In genomic region chr6:7496766-7497165, GRCm38 (mm10) we compare ENCODE assay signal across 39 mouse cellular contexts. TPM values are rescaled to one million over a fixed set of nuclear protein-coding genes. Genes with fewer than 3 reads are reported as not detected.
DNase-seq lines count a peak whose midpoint lies in the region; ATAC-seq and TF ChIP-seq lines count a peak whose summit lies in the region.
"Had no signal": no experiment of that assay in that cellular context is flagged by ENCODE, and none has a peak within 500 bp of the region (broad histone marks: within the 10 kb centered on the region; RNA-seq: fewer than 3 reads in every experiment).

No protein-coding gene starts in this region.

- no peaks in the 10 kb centered on the region for H3K36me3 ChIP-seq in forebrain, embryonic 14.5 days (ENCODE audit: control insufficient read depth, insufficient read depth, low read length)
- H3K36me3 ChIP-seq in forebrain, embryonic 13.5 days (ENCODE audit: poor library complexity, severe bottlenecking): no peaks in the 10 kb centered on the region
- H3K36me3 ChIP-seq in midbrain, postnatal 0 days (ENCODE audit: insufficient read depth, low read length): no peaks in the 10 kb centered on the region
- H3K36me3 ChIP-seq in midbrain, embryonic 13.5 days: no peaks in the 10 kb centered on the region
- H3K36me3 ChIP-seq in limb, embryonic 10.5 days: no peaks in the 10 kb centered on the region
- H3K36me3 ChIP-seq: embryonic facial prominence, embryonic 15.5 days; forebrain, embryonic 12.5 days; heart, embryonic 12.5 days; hindbrain, embryonic 15.5 days; kidney, embryonic 15.5 days; liver, embryonic 15.5 days; midbrain, embryonic 15.5 days; neural tube, embryonic 12.5 days had no signal

- DNase-seq in forebrain, embryonic 14.5 days (ENCODE audit: low spot score): peak; percentile 25
- DNase-seq in midbrain, postnatal 0 days (ENCODE audit: low spot score): peak; percentile 24
- DNase-seq in limb, embryonic 10.5 days (ENCODE audit: low spot score): peak; percentile 30
- no peak for DNase-seq in kidney, postnatal 25 days
- no peak for DNase-seq in cerebellum, adult 18-20 months
- DNase-seq: adrenal gland, postnatal 14 days; cerebellum, adult 11-12 months; cerebellum, postnatal 10 days; heart, adult 2 months; heart, postnatal 4 days; kidney, adult 18-20 months; kidney, postnatal 36 days; layer of hippocampus, postnatal 36 days; left cerebral cortex, postnatal 4 days; lung, postnatal 36 days; right cerebral cortex, adult 18-20 months; right cerebral cortex, postnatal 4 days; thymus, adult 18-20 months; thymus, postnatal 36 days had no signal

- H3K9ac ChIP-seq in forebrain, embryonic 14.5 days (ENCODE audit: low read length): no peak overlapping the region
- H3K9ac ChIP-seq in forebrain, embryonic 13.5 days: no peak overlapping the region
- H3K9ac ChIP-seq in midbrain, postnatal 0 days (replicated peaks; ENCODE audit: low read length, poor library complexity, severe bottlenecking): no peak overlapping the region
- H3K9ac ChIP-seq in midbrain, embryonic 13.5 days (replicated peaks): no peak overlapping the region
- H3K9ac ChIP-seq: embryonic facial prominence, embryonic 15.5 days; forebrain, embryonic 12.5 days; heart, embryonic 12.5 days; hindbrain, embryonic 15.5 days; kidney, embryonic 15.5 days; liver, embryonic 15.5 days; midbrain, embryonic 15.5 days; neural tube, embryonic 12.5 days had no signal

- H3K9me3 ChIP-seq in forebrain, embryonic 14.5 days (replicated peaks; ENCODE audit: control insufficient read depth, low read length): no peaks in the 10 kb centered on the region
- no peaks in the 10 kb centered on the region for H3K9me3 ChIP-seq in forebrain, embryonic 13.5 days (replicated peaks)
- H3K9me3 ChIP-seq in midbrain, postnatal 0 days (ENCODE audit: low read length): no peaks in the 10 kb centered on the region
- H3K9me3 ChIP-seq in midbrain, embryonic 13.5 days: no peaks in the 10 kb centered on the region
- H3K9me3 ChIP-seq in limb, embryonic 10.5 days (replicated peaks): no peaks in the 10 kb centered on the region
- H3K9me3 ChIP-seq: embryonic facial prominence, embryonic 15.5 days; forebrain, embryonic 12.5 days; heart, embryonic 12.5 days; hindbrain, embryonic 15.5 days; kidney, embryonic 15.5 days; liver, embryonic 15.5 days; midbrain, embryonic 15.5 days; neural tube, embryonic 12.5 days had no signal

- no peak overlapping the region for H3K27ac ChIP-seq in forebrain, embryonic 14.5 days (ENCODE audit: low read depth, low read length)
- no peak overlapping the region for H3K27ac ChIP-seq in forebrain, embryonic 13.5 days
- no peak overlapping the region for H3K27ac ChIP-seq in midbrain, postnatal 0 days (ENCODE audit: low read depth, low read length)
- H3K27ac ChIP-seq in midbrain, embryonic 13.5 days: no peak overlapping the region
- no peak overlapping the region for H3K27ac ChIP-seq in limb, embryonic 10.5 days
- H3K27ac ChIP-seq: embryonic facial prominence, embryonic 15.5 days; forebrain, embryonic 12.5 days; heart, adult 2 months; hindbrain, embryonic 15.5 days; kidney, embryonic 15.5 days; liver, embryonic 15.5 days; midbrain, embryonic 15.5 days; neural tube, embryonic 12.5 days; stomach, postnatal 0 days had no signal

- H3K27me3 ChIP-seq in forebrain, embryonic 14.5 days (replicated peaks; ENCODE audit: control insufficient read depth, insufficient read depth, low read length): no peaks in the 10 kb centered on the region
- H3K27me3 ChIP-seq in forebrain, embryonic 13.5 days: no peaks in the 10 kb centered on the region
- H3K27me3 ChIP-seq in midbrain, postnatal 0 days (ENCODE audit: insufficient read depth, low read length): no peaks in the 10 kb centered on the region
- no peaks in the 10 kb centered on the region for H3K27me3 ChIP-seq in midbrain, embryonic 13.5 days
- no peaks in the 10 kb centered on the region for H3K27me3 ChIP-seq in limb, embryonic 10.5 days (ENCODE audit: low read depth, poor library complexity, severe bottlenecking)
- H3K27me3 ChIP-seq: embryonic facial prominence, embryonic 15.5 days; forebrain, embryonic 12.5 days; heart, embryonic 12.5 days; hindbrain, embryonic 15.5 days; kidney, embryonic 15.5 days; liver, embryonic 15.5 days; midbrain, embryonic 15.5 days; neural tube, embryonic 12.5 days had no signal

- no peak for ATAC-seq in forebrain, embryonic 14.5 days
- no peak for ATAC-seq in forebrain, embryonic 13.5 days
- no peak for ATAC-seq in midbrain, postnatal 0 days (ENCODE audit: low FRiP score)
- ATAC-seq in midbrain, embryonic 13.5 days: no peak
- ATAC-seq: midbrain, embryonic 15.5 days had no signal

- TF ChIP-seq CTCF in midbrain, postnatal 0 days (IDR thresholded peaks at IDR 0.05): no peak

- no peaks in the 10 kb centered on the region for H3K4me1 ChIP-seq in forebrain, embryonic 14.5 days (ENCODE audit: control insufficient read depth, insufficient read depth, low read length)
- no peaks in the 10 kb centered on the region for H3K4me1 ChIP-seq in forebrain, embryonic 13.5 days
- H3K4me1 ChIP-seq in midbrain, postnatal 0 days (ENCODE audit: insufficient read depth, low read length): no peaks in the 10 kb centered on the region
- H3K4me1 ChIP-seq in midbrain, embryonic 13.5 days (replicated peaks): no peaks in the 10 kb centered on the region
- peaks cover 8% of the 10 kb centered on the region for H3K4me1 ChIP-seq in limb, embryonic 10.5 days
- H3K4me1 ChIP-seq: forebrain, embryonic 12.5 days; heart, embryonic 12.5 days; hindbrain, embryonic 15.5 days; kidney, embryonic 15.5 days; liver, embryonic 15.5 days; midbrain, embryonic 15.5 days; neural tube, embryonic 12.5 days had no signal

- H3K4me3 ChIP-seq in forebrain, embryonic 14.5 days (ENCODE audit: low read depth, low read length): no peak overlapping the region
- no peak overlapping the region for H3K4me3 ChIP-seq in forebrain, embryonic 13.5 days
- no peak overlapping the region for H3K4me3 ChIP-seq in midbrain, postnatal 0 days (ENCODE audit: low read depth, low read length)
- H3K4me3 ChIP-seq in midbrain, embryonic 13.5 days (replicated peaks): no peak overlapping the region
- H3K4me3 ChIP-seq in limb, embryonic 10.5 days: no peak overlapping the region
- H3K4me3 ChIP-seq: embryonic facial prominence, embryonic 15.5 days; forebrain, embryonic 12.5 days; heart, adult 2 months; heart, embryonic 12.5 days; hindbrain, embryonic 15.5 days; kidney, embryonic 15.5 days; liver, embryonic 15.5 days; midbrain, embryonic 15.5 days; myocyte; neural tube, embryonic 12.5 days had no signal

- 17% methylated on average over 3 of the region's 3 CpGs for WGBS in forebrain, embryonic 14.5 days
- WGBS in forebrain, embryonic 13.5 days: 23% methylated on average over 3 of the region's 3 CpGs
- 50% methylated on average over 3 of the region's 3 CpGs for WGBS in midbrain, postnatal 0 days
- 42% methylated on average over 3 of the region's 3 CpGs for WGBS in midbrain, embryonic 13.5 days
- 36% methylated on average over 3 of the region's 3 CpGs for WGBS in limb, embryonic 10.5 days

- no peak overlapping the region for H3K4me2 ChIP-seq in forebrain, embryonic 14.5 days (ENCODE audit: low read length)
- no peak overlapping the region for H3K4me2 ChIP-seq in forebrain, embryonic 13.5 days
- H3K4me2 ChIP-seq in midbrain, postnatal 0 days (ENCODE audit: low read depth, low read length, poor library complexity, severe bottlenecking): no peak overlapping the region
- no peak overlapping the region for H3K4me2 ChIP-seq in midbrain, embryonic 13.5 days (replicated peaks)
- H3K4me2 ChIP-seq: embryonic facial prominence, embryonic 15.5 days; forebrain, embryonic 12.5 days; heart, embryonic 12.5 days; hindbrain, embryonic 15.5 days; kidney, embryonic 15.5 days; liver, embryonic 15.5 days; midbrain, embryonic 15.5 days; neural tube, embryonic 12.5 days had no signal

RNA-seq across cellular contexts. Expression of gene Tac1, which starts 57.9 kb away (rescaled TPM):
- polyA plus RNA-seq in forebrain, embryonic 14.5 days (2014; fragmentation: Nextera tagmentation; extraction: Ambion mirVana): 59.9 and 76.7 TPM in 2 replicates
- polyA plus RNA-seq in forebrain, embryonic 13.5 days (2015; fragmentation: Nextera tagmentation; extraction: Ambion mirVana): 35.4 and 47.8 TPM in 2 replicates
- 79.9 and 87.9 TPM in 2 replicates for total RNA-seq in midbrain, postnatal 0 days (2014; rRNA removed)
- polyA plus RNA-seq in midbrain, postnatal 0 days (2015; fragmentation: Nextera tagmentation; extraction: Ambion mirVana): 180 and 199 TPM in 2 replicates
- 34.9 and 40.0 TPM in 2 replicates for polyA plus RNA-seq in midbrain, embryonic 13.5 days (2015; fragmentation: Nextera tagmentation; extraction: Ambion mirVana)
- 2.7 and 5.5 TPM in 2 replicates for polyA plus RNA-seq in limb, embryonic 10.5 days (2016; fragmentation: Nextera tagmentation; extraction: Ambion mirVana)
- total RNA-seq: adrenal gland, postnatal 14 days; common myeloid progenitor, adult 5-6 weeks; gastrocnemius, adult 8-10 months; gastrocnemius, postnatal 4 days; heart, postnatal 4 days; liver, adult 2 months; megakaryocyte, adult 5-6 weeks; MEL had no signal
- polyA plus RNA-seq: liver, adult 2 months; liver, embryonic 15.5 days; lung, embryonic 16.5 days; spleen, adult 2 months had no signal

Comparison
In these comparisons a context has a peak if more than half of its experiments do, and no peak if none do; other contexts are left out.
1. DNase-seq: peak in forebrain, embryonic 14.5 days (single experiment), midbrain, postnatal 0 days (single experiment) and limb, embryonic 10.5 days (single experiment); none in kidney, postnatal 25 days (0 of 2) and cerebellum, adult 18-20 months (0 of 2).